Mouse (Mus musculus): ENCODE results near the gene Prph2. TPM values are rescaled to one million over a fixed set of nuclear protein-coding genes. Genes with fewer than 3 reads are reported as not detected.
A peak's percentile ranks its signal among the peaks of the same experiment; 100 is the strongest.

Prph2 gene
- total and polyA plus RNA-seq, 3 experiments, result not detected

DNA sequence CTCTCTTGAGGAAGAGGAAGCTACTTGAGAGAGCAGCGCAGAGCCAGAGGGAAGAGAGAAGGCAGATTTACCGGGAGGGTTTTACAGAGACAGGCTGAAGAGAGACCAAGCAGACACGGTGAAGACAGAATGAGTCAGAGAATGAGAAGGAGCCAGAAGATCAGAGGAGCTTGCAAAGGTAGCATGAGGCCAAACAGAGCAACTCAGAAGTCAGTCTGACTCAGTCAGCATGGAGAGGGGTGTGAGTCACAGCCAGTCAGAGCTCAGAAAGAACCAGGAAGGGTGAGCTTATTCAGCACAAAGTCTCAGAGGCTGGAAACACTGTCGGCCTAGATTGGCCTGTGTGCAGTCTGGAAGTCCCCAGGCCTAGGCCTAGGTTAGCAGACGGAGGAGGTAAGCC, 22.7 kb downstream of the Prph2 start:
- intact Hi-C loops (cut with DNase I), result no loop called here
- WGBS, result 87% methylated on average over 5 of the region's 5 CpGs
- no peak overlapping the region for H3K27ac ChIP-seq
- H3K9ac ChIP-seq (ENCODE audit: low read depth, low read length), result no peak overlapping the region
- H3K36me3 ChIP-seq (ENCODE audit: control insufficient read depth, insufficient read depth, low read length), result no peaks in the 10 kb centered on the region
- H3K4me1 ChIP-seq (ENCODE audit: control insufficient read depth, insufficient read depth, low read length), result no peaks in the 10 kb centered on the region
- no peak overlapping the region for H3K4me3 ChIP-seq
- TF ChIP-seq CTCF (IDR thresholded peaks at IDR 0.05) (no peak), POLR2A (IDR thresholded peaks at IDR 0.05; ENCODE audit: insufficient read depth, low read depth, low read length) (no peak), EP300 (IDR thresholded peaks at IDR 0.05; ENCODE audit: insufficient read depth, low read depth, low read length) (no peak)
- no peaks in the 10 kb centered on the region for H3K79me2 ChIP-seq (replicated peaks; ENCODE audit: control insufficient read depth, insufficient read depth, low read length)
- DNase-seq, result no peak
- no peaks in the 10 kb centered on the region for H3K27me3 ChIP-seq (ENCODE audit: control insufficient read depth, insufficient read depth, low read length)

GRCm38 (mm10) chr17:46933557-46934348, 23.5 kb downstream of the Prph2 start:
- no peak overlapping the region for H3K4me3 ChIP-seq
- H3K4me1 ChIP-seq (ENCODE audit: control insufficient read depth, insufficient read depth, low read length), result no peaks in the 10 kb centered on the region
- no peaks in the 10 kb centered on the region for H3K36me3 ChIP-seq (ENCODE audit: control insufficient read depth, insufficient read depth, low read length)
- H3K27me3 ChIP-seq (ENCODE audit: control insufficient read depth, insufficient read depth, low read length), result no peaks in the 10 kb centered on the region
- H3K27ac ChIP-seq, result no peak overlapping the region
- 77% methylated on average over 19 of the region's 19 CpGs for WGBS
- no peaks in the 10 kb centered on the region for H3K79me2 ChIP-seq (replicated peaks; ENCODE audit: control insufficient read depth, insufficient read depth, low read length)
- intact Hi-C loops (cut with DNase I), result no loop called here
- TF ChIP-seq EP300 (IDR thresholded peaks at IDR 0.05; ENCODE audit: insufficient read depth, low read depth, low read length), result no peak
- peak; percentile 82 for TF ChIP-seq CTCF (IDR thresholded peaks at IDR 0.05)
- H3K9ac ChIP-seq (ENCODE audit: low read depth, low read length), result no peak overlapping the region
- DNase-seq, result peak; percentile 41 to 62

- no peaks in the 10 kb centered on the region for H3K4me1 ChIP-seq (ENCODE audit: control insufficient read depth, insufficient read depth, low read length)
- H3K27me3 ChIP-seq (ENCODE audit: control insufficient read depth, insufficient read depth, low read length), result no peaks in the 10 kb centered on the region
- DNase-seq, result no peak
- H3K36me3 ChIP-seq (ENCODE audit: control insufficient read depth, insufficient read depth, low read length), result no peaks in the 10 kb centered on the region
- intact Hi-C loops (cut with DNase I), result no loop called here
- TF ChIP-seq POLR2A (IDR thresholded peaks at IDR 0.05; ENCODE audit: insufficient read depth, low read depth, low read length), result no peak
- no peak for TF ChIP-seq CTCF (IDR thresholded peaks at IDR 0.05)
- no peak for TF ChIP-seq EP300 (IDR thresholded peaks at IDR 0.05; ENCODE audit: insufficient read depth, low read depth, low read length)
- no peaks in the 10 kb centered on the region for H3K79me2 ChIP-seq (replicated peaks; ENCODE audit: control insufficient read depth, insufficient read depth, low read length)
- H3K27ac ChIP-seq, result no peak overlapping the region
- 94% methylated on average over 8 of the region's 8 CpGs for WGBS
- H3K9ac ChIP-seq (ENCODE audit: low read depth, low read length), result no peak overlapping the region
- no peak overlapping the region for H3K4me3 ChIP-seq
Observed at GRCm38 (mm10) chr17:46940461-46940860, 30.2 kb downstream of the Prph2 start.

DNA sequence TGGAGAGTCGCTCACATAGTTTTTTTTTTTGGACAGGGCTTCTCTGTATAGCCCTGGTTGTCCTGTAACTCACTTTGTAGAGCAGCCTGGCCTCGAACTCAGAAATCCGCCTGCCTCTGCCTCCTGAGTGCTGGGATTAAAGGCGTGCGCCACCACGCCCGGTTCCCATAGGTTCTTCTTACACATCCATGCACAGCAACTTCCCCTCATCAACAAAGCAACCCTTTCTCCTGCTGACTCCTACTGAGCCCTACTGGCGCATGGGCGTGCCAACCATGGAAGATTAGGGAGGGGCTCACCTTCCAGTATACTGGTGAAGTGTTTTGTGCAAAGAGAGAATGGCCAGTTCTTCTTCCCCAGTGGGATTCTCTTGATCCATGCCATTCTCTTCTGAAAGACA, 32.2 kb downstream of the Prph2 start:
- Histone ChIP-seq H3K4me3 (no peak overlapping the region), H3K79me2 (replicated peaks; ENCODE audit: control insufficient read depth, insufficient read depth, low read length) (no peaks in the 10 kb centered on the region), H3K4me1 (ENCODE audit: control insufficient read depth, insufficient read depth, low read length) (no peaks in the 10 kb centered on the region), H3K27me3 (ENCODE audit: control insufficient read depth, insufficient read depth, low read length) (no peaks in the 10 kb centered on the region), H3K27ac (no peak overlapping the region), H3K36me3 (ENCODE audit: control insufficient read depth, insufficient read depth, low read length) (no peaks in the 10 kb centered on the region), H3K9ac (ENCODE audit: low read depth, low read length) (no peak overlapping the region)
- WGBS, result 96% methylated on average over 9 of the region's 9 CpGs
- no peak for DNase-seq
- intact Hi-C loops (cut with DNase I), result no loop called here
- no peak for TF ChIP-seq CTCF (IDR thresholded peaks at IDR 0.05)
- no peak for TF ChIP-seq POLR2A (IDR thresholded peaks at IDR 0.05; ENCODE audit: insufficient read depth, low read depth, low read length)
- no peak for TF ChIP-seq EP300 (IDR thresholded peaks at IDR 0.05; ENCODE audit: insufficient read depth, low read depth, low read length)

- Histone ChIP-seq H3K4me3 (no peak overlapping the region), H3K36me3 (ENCODE audit: control insufficient read depth, insufficient read depth, low read length) (no peaks in the 10 kb centered on the region), H3K79me2 (replicated peaks; ENCODE audit: control insufficient read depth, insufficient read depth, low read length) (no peaks in the 10 kb centered on the region), H3K9ac (ENCODE audit: low read depth, low read length) (no peak overlapping the region), H3K4me1 (ENCODE audit: control insufficient read depth, insufficient read depth, low read length) (no peaks in the 10 kb centered on the region), H3K27me3 (ENCODE audit: control insufficient read depth, insufficient read depth, low read length) (no peaks in the 10 kb centered on the region), H3K27ac (no peak overlapping the region)
- intact Hi-C loops (cut with DNase I), result no loop called here
- TF ChIP-seq CTCF (IDR thresholded peaks at IDR 0.05), result no peak
- no peak for TF ChIP-seq EP300 (IDR thresholded peaks at IDR 0.05; ENCODE audit: insufficient read depth, low read depth, low read length)
- TF ChIP-seq POLR2A (IDR thresholded peaks at IDR 0.05; ENCODE audit: insufficient read depth, low read depth, low read length), result no peak
- no peak for DNase-seq
- 84% methylated on average over 9 of the region's 9 CpGs for WGBS
Observed at GRCm38 (mm10) chr17:46946276-46946675, 36.0 kb downstream of the Prph2 start.

- H3K9ac ChIP-seq (ENCODE audit: low read depth, low read length), result no peak overlapping the region
- no peaks in the 10 kb centered on the region for H3K4me1 ChIP-seq (ENCODE audit: control insufficient read depth, insufficient read depth, low read length)
- H3K36me3 ChIP-seq (ENCODE audit: control insufficient read depth, insufficient read depth, low read length), result peaks cover 5% of the 10 kb centered on the region
- 85% methylated on average over 2 of the region's 2 CpGs for WGBS
- no peaks in the 10 kb centered on the region for H3K27me3 ChIP-seq (ENCODE audit: control insufficient read depth, insufficient read depth, low read length)
- no peak for DNase-seq
- intact Hi-C loops (cut with DNase I), result no loop called here
- no peak overlapping the region for H3K4me3 ChIP-seq
- no peak overlapping the region for H3K27ac ChIP-seq
- no peak for TF ChIP-seq EP300 (IDR thresholded peaks at IDR 0.05; ENCODE audit: insufficient read depth, low read depth, low read length)
- peak; percentile 26 for TF ChIP-seq CTCF (IDR thresholded peaks at IDR 0.05)
- no peaks in the 10 kb centered on the region for H3K79me2 ChIP-seq (replicated peaks; ENCODE audit: control insufficient read depth, insufficient read depth, low read length)
Observed at GRCm38 (mm10) chr17:46958045-46958444, 47.8 kb downstream of the Prph2 start.

Measured in heart, adult 2 months (tissue).